Mouse (Mus musculus): ENCODE measurements around the gene Cacng3.

DNA sequence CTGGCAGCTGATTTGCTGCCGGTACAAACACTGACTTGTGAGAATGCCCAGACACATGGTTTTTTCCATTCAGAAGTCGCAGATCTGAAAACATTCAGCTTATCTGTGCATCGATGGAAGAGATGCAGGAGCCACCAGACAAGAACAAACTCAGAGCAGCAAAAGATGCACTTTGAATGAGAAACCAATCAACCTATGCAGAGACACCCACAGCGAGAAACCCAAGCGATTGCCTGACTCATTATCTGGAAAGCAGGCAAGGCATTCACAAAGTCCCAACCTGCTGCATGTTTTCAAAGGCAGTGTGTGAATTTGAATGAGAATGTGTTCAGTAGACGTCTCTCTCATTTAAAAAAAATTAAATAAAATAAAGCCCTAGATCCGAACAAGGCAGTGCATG is 4.9 kb downstream of the Cacng3 start:
- TF ChIP-seq CTCF (conservative IDR thresholded peaks at IDR 0.05 in 1 of 2, IDR thresholded peaks at IDR 0.05 in 1 of 2; ENCODE audit: low read depth in 2 of 2, low read length in 2 of 2), result no peak
- TF ChIP-seq MAFK (IDR thresholded peaks at IDR 0.05; ENCODE audit: insufficient replicate concordance, low read length), result no peak
- no peak for TF ChIP-seq RCOR1 (conservative IDR thresholded peaks at IDR 0.05; ENCODE audit: low read depth, low read length)
- TF ChIP-seq EP300 (IDR thresholded peaks at IDR 0.05; ENCODE audit: low read length), result no peak
- no peak for TF ChIP-seq E2F4 (IDR thresholded peaks at IDR 0.05; ENCODE audit: insufficient replicate concordance, low read depth, low read length)
- no peak for TF ChIP-seq POLR2A (IDR thresholded peaks at IDR 0.05; ENCODE audit: low read depth, low read length)
- no peak for TF ChIP-seq MXI1 (IDR thresholded peaks at IDR 0.05; ENCODE audit: low read depth, low read length)
- no peak for TF ChIP-seq GABPA (IDR thresholded peaks at IDR 0.05; ENCODE audit: insufficient replicate concordance, low read depth, low read length)

Data from CH12.LX (cell line).